Comparison of ENCODE assay signal across 19 mouse cellular contexts in the genomic region with DNA sequence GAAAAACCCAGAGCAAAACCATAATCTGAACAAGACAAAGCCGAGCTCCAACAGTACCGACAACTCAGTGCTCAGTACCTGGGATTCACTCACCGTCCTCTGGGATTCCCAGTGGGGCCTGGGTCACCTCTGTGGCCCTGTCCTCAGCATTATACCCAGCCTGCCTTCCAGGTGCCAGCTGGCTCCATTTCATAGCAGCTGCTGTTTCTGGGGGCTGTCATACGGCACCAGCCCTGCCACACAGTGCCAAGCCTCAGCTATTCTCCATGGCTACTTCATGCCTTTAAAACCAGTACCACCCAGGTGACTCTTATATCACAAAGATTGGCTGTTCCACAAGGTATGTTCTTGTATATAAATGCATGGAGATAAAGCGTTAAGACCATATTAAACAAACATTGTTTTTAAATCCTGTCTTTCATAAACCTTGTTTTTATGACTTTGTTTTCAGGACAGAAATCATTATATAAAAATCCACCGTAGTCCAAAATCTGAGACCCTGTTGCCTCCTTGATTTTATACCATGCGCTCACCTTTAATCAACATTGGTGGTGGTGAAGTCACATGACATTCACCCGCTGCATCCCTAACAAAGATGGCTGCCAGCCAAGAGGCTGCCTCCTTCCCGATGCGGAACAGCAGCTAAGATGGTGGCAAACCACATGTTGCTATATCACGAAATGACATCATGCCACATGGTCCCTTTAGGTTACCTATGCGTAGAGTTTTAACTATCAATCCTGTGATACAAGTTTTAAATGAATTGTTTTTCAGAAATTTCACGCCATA. TPM values are rescaled to one million over a fixed set of nuclear protein-coding genes. Genes with fewer than 3 reads are reported as not detected.
DNase-seq lines count a peak whose midpoint lies in the region; ATAC-seq and TF ChIP-seq lines count a peak whose summit lies in the region.
"Had no signal": no experiment of that assay in that cellular context is flagged by ENCODE, and none has a peak within 500 bp of the region (broad histone marks: within the 10 kb centered on the region; RNA-seq: fewer than 3 reads in every experiment).

No protein-coding gene starts in this region.

- peak; percentile 70 for DNase-seq in forebrain, embryonic 14.5 days (ENCODE audit: low spot score)
- no peak for DNase-seq in forebrain, embryonic 10.5 days (ENCODE audit: extremely low spot score, low spot score)
- peak; percentile 81 for DNase-seq in left cerebral cortex, postnatal 4 days
- no peak for DNase-seq in left cerebral cortex, adult 18-20 months (ENCODE audit: low spot score in 2 of 2)
- DNase-seq in brain, embryonic 14.5 days (ENCODE audit: low read depth): peak; percentile 59
- peak; percentile 66 for DNase-seq in gastrocnemius, postnatal 25 days
- no peak for DNase-seq in kidney, adult 11 months
- DNase-seq in heart, adult 18-20 months: no peak
- DNase-seq: kidney, postnatal 4 days; layer of hippocampus, adult 9-11 months; retina, postnatal 1 day had no signal

- 86% methylated on average over 13 of the region's 13 CpGs for WGBS in forebrain, embryonic 14.5 days
- 96% methylated on average over 13 of the region's 13 CpGs for WGBS in forebrain, embryonic 10.5 days

- TF ChIP-seq POLR2A in brain, embryonic 14.5 days (IDR thresholded peaks at IDR 0.05; ENCODE audit: borderline replicate concordance, extremely low read depth, insufficient read depth, insufficient read length, poor library complexity, severe bottlenecking): no peak

- no peaks in the 10 kb centered on the region for H3K4me1 ChIP-seq in forebrain, embryonic 14.5 days (ENCODE audit: control insufficient read depth, insufficient read depth, low read length)
- H3K4me1 ChIP-seq in forebrain, embryonic 10.5 days: no peaks in the 10 kb centered on the region
- H3K4me1 ChIP-seq: embryonic facial prominence, embryonic 12.5 days; heart, embryonic 15.5 days; limb, embryonic 13.5 days had no signal

- no peaks in the 10 kb centered on the region for H3K27me3 ChIP-seq in forebrain, embryonic 14.5 days (replicated peaks; ENCODE audit: control insufficient read depth, insufficient read depth, low read length)
- H3K27me3 ChIP-seq in forebrain, embryonic 10.5 days (ENCODE audit: poor library complexity, severe bottlenecking): no peaks in the 10 kb centered on the region
- H3K27me3 ChIP-seq: embryonic facial prominence, embryonic 12.5 days; heart, embryonic 15.5 days; kidney, embryonic 15.5 days; limb, embryonic 13.5 days had no signal

- peaks cover 11% of the 10 kb centered on the region; the same call in 1 of the 2 replicates for H3K36me3 ChIP-seq in forebrain, embryonic 14.5 days (ENCODE audit: control insufficient read depth, insufficient read depth, low read length)
- peaks cover 23% of the 10 kb centered on the region for H3K36me3 ChIP-seq in forebrain, embryonic 10.5 days (replicated peaks)

- H3K9me3 ChIP-seq in forebrain, embryonic 14.5 days (replicated peaks; ENCODE audit: control insufficient read depth, low read length): no peaks in the 10 kb centered on the region
- no peaks in the 10 kb centered on the region for H3K9me3 ChIP-seq in forebrain, embryonic 10.5 days
- H3K9me3 ChIP-seq: embryonic facial prominence, embryonic 12.5 days; heart, embryonic 15.5 days; kidney, embryonic 15.5 days; limb, embryonic 13.5 days had no signal

- peak; percentile 54 for ATAC-seq in forebrain, embryonic 14.5 days
- ATAC-seq: intestine, embryonic 16.5 days had no signal

- H3K9ac ChIP-seq in forebrain, embryonic 14.5 days (ENCODE audit: low read length): no peak overlapping the region
- H3K9ac ChIP-seq: embryonic facial prominence, embryonic 12.5 days; heart, embryonic 15.5 days; kidney, embryonic 15.5 days; limb, embryonic 13.5 days; liver, embryonic 14.5 days had no signal

- TF ChIP-seq CTCF in brain, embryonic 14.5 days (IDR thresholded peaks at IDR 0.05; ENCODE audit: borderline replicate concordance, extremely low read depth, insufficient read depth, insufficient read length): no peak

- intact Hi-C loops in left cerebral cortex, postnatal 4 days (cut with DNase I): no loop called here

- no peak overlapping the region for H3K4me3 ChIP-seq in forebrain, embryonic 14.5 days (ENCODE audit: low read depth, low read length)
- no peak overlapping the region for H3K4me3 ChIP-seq in forebrain, embryonic 10.5 days
- H3K4me3 ChIP-seq: embryonic facial prominence, embryonic 12.5 days; heart, embryonic 15.5 days; kidney, embryonic 15.5 days; limb, embryonic 13.5 days had no signal

- no peak overlapping the region for H3K4me2 ChIP-seq in forebrain, embryonic 14.5 days (ENCODE audit: low read length)
- H3K4me2 ChIP-seq: embryonic facial prominence, embryonic 12.5 days; heart, embryonic 15.5 days; kidney, embryonic 15.5 days; limb, embryonic 13.5 days; midbrain, embryonic 11.5 days had no signal

- no peak overlapping the region for H3K27ac ChIP-seq in forebrain, embryonic 14.5 days (ENCODE audit: low read depth, low read length)
- H3K27ac ChIP-seq in forebrain, embryonic 10.5 days: no peak overlapping the region
- H3K27ac ChIP-seq: embryonic facial prominence, embryonic 12.5 days; heart, embryonic 15.5 days; kidney, embryonic 15.5 days; limb, embryonic 13.5 days; liver, embryonic 14.5 days; macrophage had no signal

RNA-seq across cellular contexts. Expression of a gene that starts 27.1 kb away (rescaled TPM):
- 25.5 and 33.1 TPM in 2 replicates for polyA plus RNA-seq in forebrain, embryonic 14.5 days (2014; fragmentation: Nextera tagmentation; extraction: Ambion mirVana)
- 36.9 and 38.9 TPM in 2 replicates for polyA plus RNA-seq in forebrain, embryonic 10.5 days (2016; fragmentation: Nextera tagmentation; extraction: Ambion mirVana)
- total RNA-seq in left cerebral cortex, postnatal 4 days (2021): 10 to 100 TPM; 55.3 to 63.6 TPM
- 100 to 1,000 TPM; 166 to 175 TPM for total RNA-seq in left cerebral cortex, adult 18-20 months (2021)
- 30.6 and 38.1 TPM in 2 replicates for polyA plus RNA-seq in brain, embryonic 14.5 days (2012; rRNA removed)
- 100 to 1,000 TPM in 1 of 2 experiments, 10 to 100 TPM in 1; 89.0 to 117 TPM for total RNA-seq in gastrocnemius, postnatal 25 days (2021)
- total RNA-seq in heart, adult 18-20 months (2021): 10 to 100 TPM; 62.4 to 70.3 TPM

Comparison
In these comparisons a context has a peak if more than half of its experiments do, and no peak if none do; other contexts are left out.
1. DNase-seq: peak in forebrain, embryonic 14.5 days (single experiment), left cerebral cortex, postnatal 4 days (single experiment), brain, embryonic 14.5 days (single experiment) and gastrocnemius, postnatal 25 days (single experiment); none in forebrain, embryonic 10.5 days (single experiment), left cerebral cortex, adult 18-20 months (0 of 2), kidney, adult 11 months (single experiment) and heart, adult 18-20 months (0 of 2).